Mouse (Mus musculus) heart, postnatal 0 days (tissue): ENCODE measurements at regions not wholly inside any gene's neighbourhood (a gene's known extent, or its start where the extent isn't known, plus 50 kb on each side); places are given as distances from the start of the nearest gene placed in this dataset.

Source experiments
- CTCF ChIP-seq: IDR thresholded peaks from 2 replicates; pipeline ENCODE4 v1.5.1; 2016; ENCODE audit warnings: antibody characterized with exemption, control low read depth, low read depth
- EP300 ChIP-seq: IDR thresholded peaks from 2 replicates; pipeline ENCODE4 v1.6.1; 2016; ENCODE audit warnings: antibody characterized with exemption, low read depth

DNA sequence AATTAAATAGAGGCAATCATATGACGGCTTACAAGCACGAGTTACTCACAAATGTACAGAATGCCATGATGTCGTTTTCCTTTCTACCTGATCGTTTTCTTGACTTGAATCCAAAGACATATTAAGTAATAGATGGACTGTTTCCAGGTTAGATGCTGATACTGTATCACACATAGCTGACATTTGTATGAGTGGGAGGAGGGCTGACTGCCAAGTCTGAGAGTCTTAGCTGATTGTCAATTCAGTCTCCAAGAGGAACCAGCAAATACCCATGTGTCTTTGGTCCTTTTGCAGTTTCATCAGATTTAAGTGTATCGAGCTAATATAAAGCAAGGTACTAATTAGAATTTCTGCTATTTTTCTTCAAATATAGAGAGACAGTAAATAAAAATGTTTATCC is 617.6 kb upstream of the Adgrl4 start:
- TF ChIP-seq CTCF (no peak), EP300 (no peak)
